ENCODE assay signal across 8 mouse cellular contexts in genomic region chr17:32284262-32285137, GRCm38 (mm10). TPM values are rescaled to one million over a fixed set of nuclear protein-coding genes. Genes with fewer than 3 reads are reported as not detected.
DNase-seq lines count a peak whose midpoint lies in the region; ATAC-seq and TF ChIP-seq lines count a peak whose summit lies in the region.

Brd4 (minus strand) TSS chr17:32284722.

- no peak for TF ChIP-seq RAD21 in MEL (IDR thresholded peaks at IDR 0.05; ENCODE audit: low read depth, low read length)

- 0 out of 6 replicates have a peak, but pooled peaks of 1 of the 3 experiments have one; percentile 0 for TF ChIP-seq CTCF in MEL (IDR thresholded peaks at IDR 0.05 in 2 of 3, conservative IDR thresholded peaks at IDR 0.05 in 1 of 3; ENCODE audit: control insufficient read depth in 1 of 3, insufficient read depth in 1 of 3, low read depth in 2 of 3, low read length in 3 of 3, poor library complexity in 1 of 3, severe bottlenecking in 1 of 3)
- TF ChIP-seq CTCF in cerebellum, adult 2 months (IDR thresholded peaks at IDR 0.05; ENCODE audit: borderline replicate concordance, insufficient read depth, low read depth, low read length) = no peak; the same call in 1 of the 2 replicates

- no peaks in the 10 kb centered on the region for H3K9me3 ChIP-seq in MEL (replicated peaks; ENCODE audit: insufficient read depth, low read length)
- H3K9me3 ChIP-seq in lung, embryonic 16.5 days (ENCODE audit: control insufficient read depth, low read length) = no peaks in the 10 kb centered on the region

- peak within 1 kb of the TSS; percentile 77 for H3K4me2 ChIP-seq in lung, embryonic 16.5 days (ENCODE audit: low read depth, low read length)

- H3K4me3 ChIP-seq in MEL (ENCODE audit: control insufficient read depth in 1 of 2, insufficient read depth in 1 of 2, low read depth in 2 of 2, low read length in 2 of 2) = peak within 1 kb of the TSS; percentile 67 to 69
- peak within 1 kb of the TSS; percentile 91 for H3K4me3 ChIP-seq in cerebellum, adult 2 months (replicated peaks; ENCODE audit: insufficient read depth, low read depth, low read length)
- H3K4me3 ChIP-seq in lung, embryonic 16.5 days (ENCODE audit: low read length) = peak within 1 kb of the TSS; percentile 97

- H3K4me1 ChIP-seq in MEL (ENCODE audit: control insufficient read depth in 1 of 2, insufficient read depth in 2 of 2, low read length in 2 of 2) = peaks cover 10 to 12% of the 10 kb centered on the region in 2 experiments
- peaks cover 6% of the 10 kb centered on the region; the same call in 1 of the 2 replicates for H3K4me1 ChIP-seq in cerebellum, adult 2 months (ENCODE audit: control insufficient read depth, insufficient read depth, low read length)
- H3K4me1 ChIP-seq in lung, embryonic 16.5 days (replicated peaks; ENCODE audit: control insufficient read depth, insufficient read depth, low read length) = peaks cover 16% of the 10 kb centered on the region; the same call in 1 of the 2 replicates

- H3K27me3 ChIP-seq in MEL (ENCODE audit: control insufficient read depth in 1 of 2, insufficient read depth in 2 of 2, low read length in 2 of 2) = no peaks in the 10 kb centered on the region
- no peaks in the 10 kb centered on the region for H3K27me3 ChIP-seq in cerebellum, adult 2 months (ENCODE audit: control insufficient read depth, insufficient read depth, low read length)
- no peaks in the 10 kb centered on the region for H3K27me3 ChIP-seq in lung, embryonic 16.5 days (ENCODE audit: control insufficient read depth, insufficient read depth, low read depth, low read length)

- peaks cover 52% of the 10 kb centered on the region for H3K79me2 ChIP-seq in MEL (ENCODE audit: control insufficient read depth, insufficient read depth, low read length, poor library complexity)

- peak within 1 kb of the TSS; percentile 84 for H3K27ac ChIP-seq in MEL (ENCODE audit: control insufficient read depth, low read depth, low read length)
- H3K27ac ChIP-seq in cerebellum, adult 2 months (ENCODE audit: insufficient read depth, low read length) = peak within 1 kb of the TSS; percentile 99
- peak within 1 kb of the TSS; percentile 99 for H3K27ac ChIP-seq in lung, embryonic 16.5 days (ENCODE audit: low read length)

- peak within 1 kb of the TSS; percentile 89 for H3K9ac ChIP-seq in MEL (ENCODE audit: control insufficient read depth, low read depth, low read length, poor library complexity, severe bottlenecking)
- peak within 1 kb of the TSS; percentile 99 for H3K9ac ChIP-seq in lung, embryonic 16.5 days (ENCODE audit: low read length)

- ATAC-seq in hematopoietic stem cell, adult 5-6 weeks (replicated peaks in 1 of 2; ENCODE audit: insufficient read depth in 1 of 2, low FRiP score in 2 of 2, low TSS enrichment in 1 of 2, low read depth in 1 of 2, poor library complexity in 2 of 2, severe bottlenecking in 2 of 2) = peak; percentile 63 to 75
- ATAC-seq in lung, embryonic 16.5 days (ENCODE audit: low read depth) = peak; percentile 95

- no peak for TF ChIP-seq EP300 in MEL (IDR thresholded peaks at IDR 0.05; ENCODE audit: low read depth in 1 of 2, low read length in 2 of 2)

- peaks cover 0 to 36% of the 10 kb centered on the region in 2 experiments; a peak in 2 of 4 replicates for H3K36me3 ChIP-seq in MEL (ENCODE audit: control insufficient read depth in 1 of 2, insufficient read depth in 2 of 2, low read length in 2 of 2)
- no peaks in the 10 kb centered on the region for H3K36me3 ChIP-seq in lung, embryonic 16.5 days (ENCODE audit: control insufficient read depth, insufficient read depth, low read length)

- peak; percentile 93 for DNase-seq in MEL (ENCODE audit: low read depth, low spot score)
- DNase-seq in cerebellum, adult 2 months = peak; percentile 94 to 97
- peak; percentile 87 for DNase-seq in forelimb bud, embryonic 11.5 days (ENCODE audit: low read depth, low spot score)
- DNase-seq in layer of hippocampus, adult 9-10 months (ENCODE audit: low spot score) = peak; percentile 75
- peak; percentile 80 for DNase-seq in ovary, postnatal 10 days (ENCODE audit: low spot score)
- DNase-seq in thymus, postnatal 10 days (ENCODE audit: low spot score in 2 of 2) = peak; percentile 80 to 89

- TF ChIP-seq POLR2A in MEL (IDR thresholded peaks at IDR 0.05; ENCODE audit: control insufficient read depth in 1 of 2, insufficient read depth in 1 of 2, low read depth in 1 of 2, low read length in 2 of 2, poor library complexity in 1 of 2) = peak; percentile 93 to 96
- peak; percentile 95 for TF ChIP-seq POLR2A in cerebellum, adult 2 months (IDR thresholded peaks at IDR 0.05; ENCODE audit: borderline replicate concordance, insufficient read depth, low read length)

- WGBS in cerebellum, adult 2 months = under 1% methylated on average over 86 of the region's 100 CpGs
- under 1% methylated on average over 54 of the region's 100 CpGs for WGBS in lung, embryonic 16.5 days

TF ChIP-seq in MEL, 35 proteins besides CTCF, POLR2A, EP300 and RAD21:
- TF ChIP-seq SIN3A (IDR thresholded peaks at IDR 0.05; ENCODE audit: low read length) (peak; percentile 69), POLR2AphosphoS5 (IDR thresholded peaks at IDR 0.05; ENCODE audit: borderline replicate concordance, low read depth, low read length) (no peak), USF2 (IDR thresholded peaks at IDR 0.05; ENCODE audit: borderline replicate concordance in 1 of 2, insufficient read depth in 1 of 2, low read depth in 1 of 2, low read length in 2 of 2) (no peak), CHD2 (IDR thresholded peaks at IDR 0.05; ENCODE audit: low read length) (no peak), MAX (IDR thresholded peaks at IDR 0.05; ENCODE audit: low read length) (no peak), SMC3 (IDR thresholded peaks at IDR 0.05; ENCODE audit: low read depth, low read length) (no peak), KAT2A (conservative IDR thresholded peaks at IDR 0.05; ENCODE audit: low read depth, low read length) (no peak; the same call in 1 of the 2 replicates), MAZ (IDR thresholded peaks at IDR 0.05; ENCODE audit: low read depth, low read length) (no peak), MEF2A (IDR thresholded peaks at IDR 0.05; ENCODE audit: extremely low read depth, insufficient replicate concordance, low read depth, low read length, poor library complexity, severe bottlenecking) (no peak), ETS1 (IDR thresholded peaks at IDR 0.05; ENCODE audit: low read depth, low read length) (peak; percentile 5; the same call in 1 of the 2 replicates), BHLHE40 (IDR thresholded peaks at IDR 0.05; ENCODE audit: borderline replicate concordance, low read depth, low read length) (no peak), ZKSCAN1 (IDR thresholded peaks at IDR 0.05; ENCODE audit: low read depth, low read length) (no peak), TAL1 (IDR thresholded peaks at IDR 0.05; ENCODE audit: low read length) (no peak), JUND (IDR thresholded peaks at IDR 0.05; ENCODE audit: low read depth, low read length) (no peak), CHD1 (IDR thresholded peaks at IDR 0.05; ENCODE audit: low read depth, low read length) (no peak), POLR2AphosphoS2 (IDR thresholded peaks at IDR 0.05; ENCODE audit: low read length) (peak; percentile 85), GATA1 (IDR thresholded peaks at IDR 0.05; ENCODE audit: low read depth, low read length) (no peak), GABPA (IDR thresholded peaks at IDR 0.05; ENCODE audit: low read depth, low read length) (no peak), NRF1 (IDR thresholded peaks at IDR 0.05; ENCODE audit: insufficient read depth, low read depth, low read length, poor library complexity, severe bottlenecking) (peak; percentile 67), HCFC1 (IDR thresholded peaks at IDR 0.05; ENCODE audit: low read depth, low read length) (peak; percentile 76), ZMIZ1 (IDR thresholded peaks at IDR 0.05; ENCODE audit: low read depth, low read length) (peak; percentile 81; the same call in 1 of the 2 replicates), ELF1 (IDR thresholded peaks at IDR 0.05; ENCODE audit: low read depth, low read length) (no peak), MYB (IDR thresholded peaks at IDR 0.05; ENCODE audit: low read depth, low read length) (peak; percentile 5; the same call in 1 of the 2 replicates), NELFE (IDR thresholded peaks at IDR 0.05; ENCODE audit: low read depth, low read length) (peak; percentile 82), UBTF (IDR thresholded peaks at IDR 0.05; ENCODE audit: borderline replicate concordance, insufficient read depth, low read depth, low read length) (no peak), ZC3H11A (IDR thresholded peaks at IDR 0.05; ENCODE audit: low read depth, low read length) (no peak), E2F4 (IDR thresholded peaks at IDR 0.05; ENCODE audit: borderline replicate concordance, low read depth, low read length) (no peak), TBP (IDR thresholded peaks at IDR 0.05; ENCODE audit: low read depth, low read length) (peak; percentile 46; the same call in 1 of the 2 replicates), TCF12 (IDR thresholded peaks at IDR 0.05; ENCODE audit: low read depth, low read length) (peak; percentile 53; the same call in 1 of the 2 replicates), MYC (IDR thresholded peaks at IDR 0.05; ENCODE audit: low read depth, low read length) (no peak), ZNF384 (IDR thresholded peaks at IDR 0.05; ENCODE audit: low read depth, low read length) (no peak), MXI1 (IDR thresholded peaks at IDR 0.05; ENCODE audit: low read depth, low read length) (peak; percentile 67), USF1 (IDR thresholded peaks at IDR 0.05; ENCODE audit: low read depth, low read length) (0 out of 2 replicates have a peak, but pooled peaks have one; percentile 27), RCOR1 (IDR thresholded peaks at IDR 0.05; ENCODE audit: low read depth, low read length) (no peak), MAFK (IDR thresholded peaks at IDR 0.05; ENCODE audit: borderline replicate concordance, low read depth, low read length) (no peak)

RNA-seq across cellular contexts. Expression of gene Brd4, which starts in this region (rescaled TPM):
- total RNA-seq in MEL (2012; rRNA removed) = 12.3 and 18.3 TPM in 2 replicates
- polyA plus RNA-seq in MEL (2012; ENCODE audit: insufficient read depth in 1 of 2, insufficient read length in 2 of 2, low read depth in 1 of 2, low replicate concordance in 2 of 2, missing spikeins in 1 of 2) = 10 to 100 TPM in 1 of 2 experiments, not detected in 1; 91.4 TPM
- polyA plus RNA-seq in cerebellum, adult 2 months (2012; rRNA removed) = 54.5 and 55.0 TPM in 2 replicates
- total RNA-seq in hematopoietic stem cell, adult 5-6 weeks (2017) = 19.8 and 29.1 TPM in 2 replicates
- polyA plus RNA-seq in lung, embryonic 16.5 days (2015; fragmentation: Nextera tagmentation; extraction: Ambion mirVana) = 70.6 and 83.2 TPM in 2 replicates

Comparison
In these comparisons a context has a peak if more than half of its experiments do, and no peak if none do; other contexts are left out.
1. Peak in every context shown above with its lines: DNase-seq, ATAC-seq, H3K4me3 ChIP-seq and H3K27ac ChIP-seq.